Mouse (Mus musculus) embryonic fibroblast, embryonic 13.5 days (primary cell): Measurements from ENCODE around the gene Vstm2l.

Source experiments
- CTCF ChIP-seq: IDR thresholded peaks from 2 replicates; pipeline ENCODE4 v1.5.1; 2011; ENCODE audit warnings: mild to moderate bottlenecking, control low read depth, low read length, moderate library complexity, borderline replicate concordance; ENCODE audit not compliant: insufficient read depth
- POLR2A ChIP-seq: IDR thresholded peaks from 2 replicates; pipeline ENCODE4 v1.6.1; 2011; ENCODE audit warnings: low read depth, mild to moderate bottlenecking, control low read depth, low read length, moderate library complexity

DNA sequence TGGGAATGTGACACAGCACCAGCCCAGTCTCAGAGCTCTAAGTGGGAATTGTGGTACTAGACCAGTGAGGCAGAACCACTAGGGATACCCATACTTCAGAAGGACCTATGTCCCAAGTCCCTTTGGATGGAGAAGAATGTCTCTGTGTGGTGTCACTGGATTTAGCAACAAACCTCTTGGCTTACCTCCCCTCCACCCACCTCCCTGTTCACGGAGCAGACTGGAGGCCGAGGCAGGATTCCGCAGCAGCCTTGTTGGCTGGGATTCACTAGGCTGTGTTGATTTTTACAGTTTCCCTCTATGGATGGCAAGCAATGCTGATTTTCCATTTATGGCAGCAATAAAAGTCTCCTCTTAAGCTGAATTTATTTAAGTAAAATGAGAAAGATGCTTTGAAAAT, 12.5 kb downstream of the Vstm2l start:
- no peak for TF ChIP-seq CTCF
- TF ChIP-seq POLR2A, result no peak
